Mouse (Mus musculus): ENCODE data around the gene Sec24d. TPM values are rescaled to one million over a fixed set of nuclear protein-coding genes. Genes with fewer than 3 reads are reported as not detected.

The Sec24d gene
- polyA plus RNA-seq, 1 experiment from 2014 or later = 10.2 TPM

DNA sequence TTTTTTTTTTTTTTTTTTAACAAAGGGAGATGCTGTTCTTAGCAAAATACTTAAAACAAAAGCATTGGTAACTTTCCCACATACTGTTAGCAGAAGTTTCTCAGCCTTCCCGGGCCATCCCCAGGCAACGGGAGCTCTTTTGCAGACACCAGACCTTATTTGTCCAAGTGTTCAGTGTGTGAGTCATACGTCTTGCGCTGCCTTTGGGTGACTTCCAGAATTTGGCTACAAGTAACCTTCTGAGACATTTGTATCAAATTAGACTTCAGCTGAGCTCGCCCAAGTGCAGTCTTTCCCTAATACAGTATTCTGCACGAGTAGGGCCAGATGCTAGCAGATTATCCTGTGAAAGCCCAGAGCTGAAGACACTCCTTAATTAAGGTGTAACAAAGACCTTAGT lies 62.0 kb downstream of the Sec24d start:
- H3K4me3 ChIP-seq (ENCODE audit: low read depth, low read length) = no peak overlapping the region
- ATAC-seq (ENCODE audit: low read depth) = peak; percentile 78; the same call in 1 of the 2 replicates
- no peaks in the 10 kb centered on the region for H3K27me3 ChIP-seq (ENCODE audit: control insufficient read depth, insufficient read depth, low read length)
- no peak overlapping the region for H3K27ac ChIP-seq (ENCODE audit: low read depth, low read length)
- no peak overlapping the region for H3K4me2 ChIP-seq (ENCODE audit: low read depth, low read length)
- no peaks in the 10 kb centered on the region for H3K4me1 ChIP-seq (ENCODE audit: control insufficient read depth, insufficient read depth, low read length)
- WGBS = 59% methylated on average over 6 of the region's 6 CpGs
- no peaks in the 10 kb centered on the region for H3K36me3 ChIP-seq (ENCODE audit: control insufficient read depth, insufficient read depth, low read length)
- H3K9ac ChIP-seq (replicated peaks; ENCODE audit: low read depth, low read length) = no peak overlapping the region
- no peaks in the 10 kb centered on the region for H3K9me3 ChIP-seq (ENCODE audit: control insufficient read depth, low read length)

- no peak overlapping the region for H3K9ac ChIP-seq (replicated peaks; ENCODE audit: low read depth, low read length)
- WGBS = 85% methylated on average over 4 of the region's 4 CpGs
- no peaks in the 10 kb centered on the region for H3K9me3 ChIP-seq (ENCODE audit: control insufficient read depth, low read length)
- H3K4me3 ChIP-seq (ENCODE audit: low read depth, low read length) = no peak overlapping the region
- H3K4me1 ChIP-seq (ENCODE audit: control insufficient read depth, insufficient read depth, low read length) = no peaks in the 10 kb centered on the region
- H3K27ac ChIP-seq (ENCODE audit: low read depth, low read length) = no peak overlapping the region
- H3K4me2 ChIP-seq (ENCODE audit: low read depth, low read length) = no peak overlapping the region
- H3K27me3 ChIP-seq (ENCODE audit: control insufficient read depth, insufficient read depth, low read length) = no peaks in the 10 kb centered on the region
- H3K36me3 ChIP-seq (ENCODE audit: control insufficient read depth, insufficient read depth, low read length) = no peaks in the 10 kb centered on the region
- no peak for ATAC-seq (ENCODE audit: low read depth)
These were observed 63.0 kb downstream of the Sec24d start for GRCm38 (mm10) chr3:123330221-123330620.

DNA sequence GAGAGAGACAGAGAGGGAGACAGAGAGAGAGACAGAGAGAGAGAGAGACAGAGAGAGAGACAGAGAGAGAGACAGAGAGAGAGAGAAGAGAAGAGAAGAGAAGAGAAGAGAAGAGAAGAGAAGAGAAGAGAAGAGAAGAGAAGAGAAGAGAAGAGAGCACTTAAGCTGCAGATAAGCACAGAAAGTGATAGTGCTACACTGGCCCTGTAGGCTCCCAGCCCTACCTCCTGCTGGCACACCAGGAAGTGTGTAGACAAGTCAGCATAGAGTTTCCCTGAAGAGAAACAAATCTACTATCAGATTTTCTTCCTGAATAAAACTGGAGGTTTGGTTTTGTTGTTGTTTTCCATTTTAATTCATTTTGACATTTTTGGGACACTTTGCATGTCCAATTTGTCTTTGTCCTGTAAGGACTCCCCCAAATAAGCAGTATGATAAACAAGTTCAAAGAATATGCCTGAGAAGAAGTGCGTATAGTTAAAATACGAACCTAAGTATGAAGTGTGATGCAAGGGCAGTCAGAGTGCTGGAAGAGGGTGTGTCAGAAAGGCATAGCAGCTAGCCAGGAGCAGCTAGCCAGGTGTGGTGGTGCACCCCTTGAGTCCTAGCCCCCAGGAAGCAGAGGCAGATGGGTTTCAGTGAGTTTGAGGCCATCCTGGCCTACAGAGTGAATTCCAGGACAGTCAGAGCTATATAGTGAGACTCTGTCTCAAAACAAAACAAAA lies 65.2 kb downstream of the Sec24d start:
- H3K4me3 ChIP-seq (ENCODE audit: low read depth, low read length) = no peak overlapping the region
- no peaks in the 10 kb centered on the region for H3K27me3 ChIP-seq (ENCODE audit: control insufficient read depth, insufficient read depth, low read length)
- H3K4me1 ChIP-seq (ENCODE audit: control insufficient read depth, insufficient read depth, low read length) = 0 out of 2 replicates have a peak, but pooled peaks cover 2% of the 10 kb centered on the region
- H3K27ac ChIP-seq (ENCODE audit: low read depth, low read length) = no peak overlapping the region
- H3K9ac ChIP-seq (replicated peaks; ENCODE audit: low read depth, low read length) = no peak overlapping the region
- 90% methylated on average over 2 of the region's 2 CpGs for WGBS
- no peaks in the 10 kb centered on the region for H3K36me3 ChIP-seq (ENCODE audit: control insufficient read depth, insufficient read depth, low read length)
- H3K4me2 ChIP-seq (ENCODE audit: low read depth, low read length) = no peak overlapping the region
- ATAC-seq (ENCODE audit: low read depth) = no peak
- H3K9me3 ChIP-seq (ENCODE audit: control insufficient read depth, low read length) = no peaks in the 10 kb centered on the region

GRCm38 (mm10) chr3:123333055-123333424 lies 65.8 kb downstream of the Sec24d start:
- Histone ChIP-seq H3K9ac (replicated peaks; ENCODE audit: low read depth, low read length) (no peak overlapping the region), H3K36me3 (ENCODE audit: control insufficient read depth, insufficient read depth, low read length) (no peaks in the 10 kb centered on the region)
- no peak for ATAC-seq (ENCODE audit: low read depth)

GRCm38 (mm10) chr3:123334947-123335346 lies 67.7 kb downstream of the Sec24d start:
- whole genome bisulfite sequencing = 72% methylated on average over 7 of the region's 7 CpGs
- ATAC-seq (ENCODE audit: low read depth) = no peak
- H3K27ac ChIP-seq (ENCODE audit: low read depth, low read length) = no peak overlapping the region
- no peak overlapping the region for H3K4me2 ChIP-seq (ENCODE audit: low read depth, low read length)
- no peaks in the 10 kb centered on the region for H3K9me3 ChIP-seq (ENCODE audit: control insufficient read depth, low read length)
- H3K4me1 ChIP-seq (ENCODE audit: control insufficient read depth, insufficient read depth, low read length) = 0 out of 2 replicates have a peak, but pooled peaks cover 2% of the 10 kb centered on the region
- H3K4me3 ChIP-seq (ENCODE audit: low read depth, low read length) = no peak overlapping the region
- H3K36me3 ChIP-seq (ENCODE audit: control insufficient read depth, insufficient read depth, low read length) = no peaks in the 10 kb centered on the region
- H3K9ac ChIP-seq (replicated peaks; ENCODE audit: low read depth, low read length) = no peak overlapping the region
- no peaks in the 10 kb centered on the region for H3K27me3 ChIP-seq (ENCODE audit: control insufficient read depth, insufficient read depth, low read length)

More at GRCm38 (mm10) chr3:123333055-123333424, 65.8 kb downstream of the Sec24d start:
- Histone ChIP-seq H3K4me2 (ENCODE audit: low read depth, low read length) (no peak overlapping the region), H3K27me3 (ENCODE audit: control insufficient read depth, insufficient read depth, low read length) (no peaks in the 10 kb centered on the region), H3K27ac (ENCODE audit: low read depth, low read length) (no peak overlapping the region), H3K9me3 (ENCODE audit: control insufficient read depth, low read length) (no peaks in the 10 kb centered on the region), H3K4me3 (ENCODE audit: low read depth, low read length) (no peak overlapping the region), H3K4me1 (ENCODE audit: control insufficient read depth, insufficient read depth, low read length) (0 out of 2 replicates have a peak, but pooled peaks cover 2% of the 10 kb centered on the region)
- 44% methylated on average over 4 of the region's 4 CpGs for WGBS

DNA sequence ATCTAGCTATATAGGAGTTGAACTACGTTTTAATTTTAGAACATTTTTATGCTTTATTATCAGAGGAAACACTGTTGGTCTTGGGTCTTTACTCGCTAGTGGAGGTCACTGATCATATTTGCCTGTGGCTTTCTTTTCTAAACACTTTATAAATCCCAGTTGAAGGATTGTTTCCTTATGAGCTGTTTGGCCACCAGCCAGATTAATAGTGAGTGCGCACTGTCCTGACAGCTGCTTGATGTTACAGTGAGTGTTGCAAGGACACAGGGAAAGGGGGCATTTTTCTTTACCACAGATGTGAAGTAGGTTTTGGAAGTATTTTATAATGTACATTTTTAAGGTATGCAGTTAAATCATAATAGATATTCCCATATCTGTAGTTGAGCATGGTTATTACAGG lies 68.2 kb downstream of the Sec24d start:
- ATAC-seq (ENCODE audit: low read depth) = peak; percentile 59; the same call in 1 of the 2 replicates
- 56% methylated on average over 3 of the region's 3 CpGs for WGBS
- H3K4me2 ChIP-seq (ENCODE audit: low read depth, low read length) = no peak overlapping the region

DNA sequence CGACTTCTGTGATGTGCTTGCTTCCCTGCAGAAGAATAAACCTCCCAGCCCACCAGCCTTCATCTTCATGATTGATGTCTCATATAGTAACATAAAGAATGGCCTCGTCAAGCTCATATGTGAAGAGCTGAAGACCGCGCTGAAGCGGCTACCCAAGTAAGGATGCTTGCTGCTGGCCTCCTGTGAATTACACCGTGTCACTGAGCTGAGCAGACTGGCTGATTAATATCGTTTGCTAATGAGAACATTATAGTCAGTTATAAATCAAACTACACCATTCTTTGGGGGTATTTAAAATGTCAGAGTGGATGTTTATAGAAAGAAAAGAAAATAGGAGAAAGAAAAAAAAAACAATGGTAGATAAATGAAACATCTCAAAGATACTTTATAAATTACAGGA lies 69.2 kb downstream of the Sec24d start:
- Histone ChIP-seq H3K4me2 (ENCODE audit: low read depth, low read length) (no peak overlapping the region), H3K9me3 (ENCODE audit: control insufficient read depth, low read length) (no peaks in the 10 kb centered on the region), H3K4me1 (ENCODE audit: control insufficient read depth, insufficient read depth, low read length) (0 out of 2 replicates have a peak, but pooled peaks cover 2% of the 10 kb centered on the region), H3K27me3 (ENCODE audit: control insufficient read depth, insufficient read depth, low read length) (no peaks in the 10 kb centered on the region), H3K9ac (replicated peaks; ENCODE audit: low read depth, low read length) (no peak overlapping the region), H3K27ac (ENCODE audit: low read depth, low read length) (no peak overlapping the region), H3K36me3 (ENCODE audit: control insufficient read depth, insufficient read depth, low read length) (no peaks in the 10 kb centered on the region), H3K4me3 (ENCODE audit: low read depth, low read length) (no peak overlapping the region)
- 41% methylated on average over 7 of the region's 7 CpGs for WGBS
- ATAC-seq (ENCODE audit: low read depth) = no peak; the same call in 1 of the 2 replicates

More for the DNA sequence above, 68.2 kb downstream of the Sec24d start:
- no peaks in the 10 kb centered on the region for H3K27me3 ChIP-seq (ENCODE audit: control insufficient read depth, insufficient read depth, low read length)
- no peak overlapping the region for H3K27ac ChIP-seq (ENCODE audit: low read depth, low read length)
- H3K4me3 ChIP-seq (ENCODE audit: low read depth, low read length) = no peak overlapping the region
- H3K9me3 ChIP-seq (ENCODE audit: control insufficient read depth, low read length) = no peaks in the 10 kb centered on the region
- no peak overlapping the region for H3K9ac ChIP-seq (replicated peaks; ENCODE audit: low read depth, low read length)
- 0 out of 2 replicates have a peak, but pooled peaks cover 2% of the 10 kb centered on the region for H3K4me1 ChIP-seq (ENCODE audit: control insufficient read depth, insufficient read depth, low read length)
- H3K36me3 ChIP-seq (ENCODE audit: control insufficient read depth, insufficient read depth, low read length) = no peaks in the 10 kb centered on the region

GRCm38 (mm10) chr3:123336951-123337350 lies 69.7 kb downstream of the Sec24d start:
- no peaks in the 10 kb centered on the region for H3K27me3 ChIP-seq (ENCODE audit: control insufficient read depth, insufficient read depth, low read length)
- H3K9me3 ChIP-seq (ENCODE audit: control insufficient read depth, low read length) = no peaks in the 10 kb centered on the region
- no peak overlapping the region for H3K4me2 ChIP-seq (ENCODE audit: low read depth, low read length)
- H3K27ac ChIP-seq (ENCODE audit: low read depth, low read length) = no peak overlapping the region
- H3K36me3 ChIP-seq (ENCODE audit: control insufficient read depth, insufficient read depth, low read length) = no peaks in the 10 kb centered on the region
- WGBS = 78% methylated on average over 5 of the region's 5 CpGs
- no peak overlapping the region for H3K9ac ChIP-seq (replicated peaks; ENCODE audit: low read depth, low read length)
- H3K4me1 ChIP-seq (ENCODE audit: control insufficient read depth, insufficient read depth, low read length) = 0 out of 2 replicates have a peak, but pooled peaks cover 2% of the 10 kb centered on the region
- no peak overlapping the region for H3K4me3 ChIP-seq (ENCODE audit: low read depth, low read length)
- no peak for ATAC-seq (ENCODE audit: low read depth)

DNA sequence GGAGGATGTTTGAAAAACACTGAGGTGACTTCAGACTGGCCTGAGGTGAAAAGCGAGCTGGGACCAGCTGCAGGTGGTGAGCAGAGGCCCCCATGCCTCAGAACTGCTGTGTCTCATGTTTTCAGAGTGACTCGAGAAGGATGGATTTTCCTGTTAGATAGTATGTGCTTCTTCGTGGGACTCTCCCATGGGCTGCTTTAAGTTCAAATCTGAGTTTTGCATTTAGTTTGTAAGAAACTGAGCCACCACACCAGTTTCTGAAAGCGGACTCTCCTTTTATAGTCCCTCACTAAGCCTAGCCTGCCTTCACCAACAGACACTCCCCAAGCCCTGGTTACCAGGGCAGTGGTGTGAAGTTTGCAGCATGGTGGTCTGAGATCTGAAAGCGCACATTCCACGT lies 70.6 kb downstream of the Sec24d start:
- no peak for ATAC-seq (ENCODE audit: low read depth)
- H3K27ac ChIP-seq (ENCODE audit: low read depth, low read length) = no peak overlapping the region
- H3K27me3 ChIP-seq (ENCODE audit: control insufficient read depth, insufficient read depth, low read length) = no peaks in the 10 kb centered on the region
- no peaks in the 10 kb centered on the region for H3K9me3 ChIP-seq (ENCODE audit: control insufficient read depth, low read length)
- 80% methylated on average over 6 of the region's 6 CpGs for WGBS
- H3K4me1 ChIP-seq (ENCODE audit: control insufficient read depth, insufficient read depth, low read length) = 0 out of 2 replicates have a peak, but pooled peaks cover 2% of the 10 kb centered on the region
- no peak overlapping the region for H3K9ac ChIP-seq (replicated peaks; ENCODE audit: low read depth, low read length)
- no peak overlapping the region for H3K4me2 ChIP-seq (ENCODE audit: low read depth, low read length)
- H3K36me3 ChIP-seq (ENCODE audit: control insufficient read depth, insufficient read depth, low read length) = no peaks in the 10 kb centered on the region
- H3K4me3 ChIP-seq (ENCODE audit: low read depth, low read length) = no peak overlapping the region
